Mouse (Mus musculus) layer of hippocampus, adult 18-20 months (tissue): Measurements from ENCODE around the gene Gpr158. TPM values are rescaled to one million over a fixed set of nuclear protein-coding genes. Genes with fewer than 3 reads are reported as not detected.
"Not testable (repeated sequence)": the region's sequence is repeated elsewhere in the genome, so short reads cannot be mapped to it uniquely, and the experiment has no call there.

Experiments used
- DNase-seq, 2 experiments: peaks; one replicate each; pipeline ENCODE4 v3.0.0; 2022; ENCODE audit warnings: low spot score in 2 of 2
- long read RNA-seq: library from polyadenylated mRNA; stranded (forward); transcript quantifications from one replicate; pipeline ENCODE4 v2.0.0, GENCODE M21; 2021
- total RNA-seq, 2 experiments: library from RNA; stranded (reverse); gene quantifications; 2 replicates each; pipeline ENCODE4 v1.2.3; 2021

Gpr158 gene
- 10 to 100 TPM; 70.6 to 71.4 TPM for total RNA-seq
- long read RNA-seq, full-length matches to known transcripts, result 36 of 56 reads
- long read RNA-seq, partial matches to known transcripts, result 16 of 56 reads
- long read RNA-seq, other reads (novel, unspliced or antisense), result 4 of 56 reads

- DNase-seq, result peak; percentile 84 to 92
Observed at GRCm38 (mm10) chr2:21367345-21368111, at the start of gene Gpr158. Gene Gpr158 (plus strand): TSS chr2:21367542.

GRCm38 (mm10) chr2:21343821-21344220, 23.5 kb upstream of the Gpr158 start:
- peak in 1 of 2 experiments; percentile 4 for DNase-seq

GRCm38 (mm10) chr2:21368351-21369170, 1.2 kb downstream of the Gpr158 start:
- peak; percentile 5 to 24 for DNase-seq

GRCm38 (mm10) chr2:21369171-21369485, 1.8 kb downstream of the Gpr158 start:
- no peak for DNase-seq

DNA sequence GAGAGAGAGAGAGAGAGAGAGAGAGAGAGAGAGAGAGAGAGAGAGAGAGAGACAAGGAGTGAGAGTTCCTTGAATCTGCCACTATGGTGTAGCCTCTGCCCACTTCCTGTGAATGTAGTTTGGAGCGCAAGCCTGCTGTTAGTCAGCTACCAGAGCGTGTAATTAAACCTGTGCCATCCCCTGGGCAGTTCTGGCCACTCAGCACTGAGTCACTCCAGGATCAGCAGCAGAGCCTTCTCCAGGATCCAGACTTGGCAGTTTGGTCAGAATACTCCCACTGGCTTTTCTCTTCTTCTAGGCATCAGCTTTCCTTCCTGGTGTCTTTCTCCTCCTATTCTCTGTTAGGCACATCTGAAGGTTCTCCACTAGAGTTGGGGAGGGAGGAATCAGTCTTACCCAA, 2.2 kb downstream of the Gpr158 start:
- DNase-seq, result peak; percentile 9 to 27

GRCm38 (mm10) chr2:21379516-21379915, 12.2 kb downstream of the Gpr158 start:
- peak in 1 of 2 experiments; percentile 42 for DNase-seq

DNA sequence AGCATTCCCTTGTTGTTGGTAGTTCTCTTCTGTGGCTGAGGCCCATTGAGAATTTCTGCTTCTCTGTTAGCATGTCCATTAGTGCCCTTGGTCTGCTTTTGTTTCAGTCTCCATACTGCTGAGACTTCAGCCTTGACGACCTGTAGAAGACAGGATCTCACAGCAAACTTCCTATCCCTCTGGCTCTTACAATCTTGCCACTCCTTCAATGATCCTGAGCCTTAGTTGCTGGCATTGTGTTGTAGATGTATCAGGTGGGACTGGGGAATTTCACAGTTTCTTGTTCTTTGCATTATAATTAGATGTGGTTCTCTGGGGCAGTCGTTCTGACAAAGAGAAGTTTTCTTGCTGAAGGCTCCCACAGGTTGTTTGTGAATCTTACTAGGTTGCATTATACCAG, 25.4 kb downstream of the Gpr158 start:
- no peak for DNase-seq

DNA sequence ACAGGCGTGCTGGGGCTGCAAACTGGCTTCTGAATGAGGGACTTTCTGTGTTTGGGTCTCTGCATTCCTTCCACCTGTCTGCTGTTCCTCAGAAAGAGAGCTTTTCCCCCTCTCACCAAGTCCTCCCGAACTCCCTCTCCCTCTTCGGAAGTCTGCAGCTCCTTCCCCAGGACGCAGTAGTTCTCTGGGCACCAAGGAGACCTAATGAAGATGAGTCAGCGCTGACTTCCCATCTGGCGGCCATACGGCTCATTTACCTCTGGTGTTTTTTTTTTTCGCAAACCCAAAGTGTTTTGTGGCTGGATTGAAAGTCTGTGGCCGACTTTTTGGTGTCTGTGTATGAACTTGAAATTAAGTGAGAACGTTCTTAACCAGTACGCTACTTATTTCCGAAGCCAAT, 30.0 kb downstream of the Gpr158 start:
- DNase-seq, result no peak

DNA sequence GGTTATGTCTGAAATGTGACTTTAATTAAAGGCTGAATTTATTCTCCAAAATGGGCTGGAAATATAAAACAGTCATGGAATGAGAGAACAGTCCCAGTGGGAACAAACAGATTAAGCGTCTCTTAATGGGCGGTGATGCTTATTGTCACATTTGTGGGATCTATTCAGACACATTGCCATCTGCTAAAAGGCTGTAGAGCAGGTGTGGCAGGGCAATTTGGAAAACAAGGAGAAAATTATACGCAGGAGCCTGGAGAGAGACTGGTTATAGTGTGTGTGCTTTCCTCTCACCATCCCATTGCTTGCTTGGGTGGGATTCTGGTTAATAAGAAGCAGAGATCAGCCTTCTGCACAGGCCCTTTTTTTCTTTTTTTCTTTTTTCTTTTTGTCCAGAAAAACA, 32.3 kb downstream of the Gpr158 start:
- peak; percentile 43 to 76 for DNase-seq

DNA sequence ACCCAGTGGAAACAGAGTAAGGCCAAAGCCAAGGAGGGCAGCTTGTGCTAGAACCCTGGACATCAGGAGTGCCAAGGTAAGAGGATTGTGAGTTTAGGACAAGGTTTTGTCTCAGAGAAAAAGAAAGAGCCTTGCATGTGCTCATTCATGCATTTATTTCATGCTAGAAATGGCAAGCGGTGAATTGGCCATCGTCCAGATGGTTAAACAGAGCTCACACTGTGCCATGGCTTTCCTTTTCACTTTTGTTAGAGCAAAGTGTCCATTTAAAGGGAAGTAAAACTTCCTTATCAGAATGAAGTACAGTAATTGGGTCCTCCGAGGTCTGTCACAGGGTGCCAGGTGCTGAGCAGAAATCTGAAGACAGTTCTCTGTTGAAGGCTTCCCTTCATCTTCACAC, 38.3 kb downstream of the Gpr158 start:
- no peak for DNase-seq

DNA sequence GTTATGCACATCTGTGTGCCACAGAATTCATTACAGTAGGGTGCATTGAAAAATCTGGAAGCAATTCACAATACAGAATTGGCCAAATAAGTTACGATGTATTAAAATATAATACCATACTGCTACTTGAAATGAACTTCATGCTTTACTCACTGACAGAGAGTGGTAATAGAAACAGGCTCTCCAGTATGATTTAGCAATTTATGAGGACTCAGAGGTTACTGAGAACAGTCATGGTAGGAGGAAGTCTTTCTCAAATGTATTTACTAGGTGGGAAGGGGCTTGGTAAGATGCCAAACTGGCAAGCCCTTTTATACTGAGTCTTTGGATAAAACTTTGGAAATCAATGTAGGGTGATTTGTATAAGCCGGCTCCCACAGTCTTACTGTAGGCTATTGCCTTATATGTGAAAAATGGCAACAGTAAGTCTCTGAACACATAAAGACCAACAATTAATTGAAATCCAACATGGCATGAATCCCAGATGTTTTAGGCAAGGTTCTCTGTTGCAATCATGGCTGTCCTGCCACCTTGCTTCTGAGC, 40.2 kb downstream of the Gpr158 start:
- DNase-seq, result no peak

GRCm38 (mm10) chr2:21408821-21409220, 41.5 kb downstream of the Gpr158 start:
- DNase-seq, result no peak

- no peak for DNase-seq
Observed at GRCm38 (mm10) chr2:21430288-21430687, 62.9 kb downstream of the Gpr158 start.

- no peak for DNase-seq
Observed at GRCm38 (mm10) chr2:21431182-21431581, 63.8 kb downstream of the Gpr158 start.

DNA sequence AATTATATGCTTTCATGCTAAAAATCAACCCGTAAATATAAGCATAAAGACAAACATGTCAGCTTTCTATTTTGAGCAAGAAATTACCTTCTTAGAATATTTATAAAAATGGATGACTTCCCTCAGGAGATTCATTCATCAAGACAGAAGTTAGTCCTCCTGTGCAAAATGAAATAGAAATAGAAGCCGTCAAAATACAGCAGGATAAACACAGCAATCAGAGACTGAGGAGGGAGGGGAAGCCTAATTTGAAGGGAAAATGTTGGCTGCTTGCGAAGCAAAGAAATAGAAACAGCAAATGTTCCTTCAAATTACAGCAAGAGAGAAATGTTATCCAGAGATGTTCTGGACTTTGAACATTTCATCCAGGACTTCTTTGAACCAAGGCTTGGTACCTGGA, 72.3 kb downstream of the Gpr158 start:
- DNase-seq, result no peak

- not testable (repeated sequence) for DNase-seq
Observed at GRCm38 (mm10) chr2:21460606-21461005, 93.3 kb downstream of the Gpr158 start.

DNA sequence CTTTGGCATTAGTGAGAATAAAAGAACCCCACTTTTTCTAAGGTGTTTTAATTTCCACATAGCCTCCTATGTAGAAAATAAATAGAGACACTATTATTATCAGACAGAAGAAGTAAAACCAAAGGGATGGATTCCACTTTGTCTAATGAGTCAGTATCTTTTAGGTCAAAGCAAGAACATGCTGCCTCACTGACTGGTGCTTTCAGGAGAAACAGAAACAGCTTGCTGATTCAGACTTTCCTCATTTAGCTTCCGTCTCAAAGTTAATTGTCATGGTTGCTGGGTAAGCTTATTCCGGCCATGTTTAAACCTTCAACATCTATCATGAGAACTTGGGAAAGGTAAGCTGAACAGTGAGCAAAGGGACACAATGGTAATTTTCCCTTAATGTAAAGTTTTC, 107.6 kb downstream of the Gpr158 start:
- no peak for DNase-seq

GRCm38 (mm10) chr2:21496881-21497280, 129.5 kb downstream of the Gpr158 start:
- DNase-seq, result no peak

DNA sequence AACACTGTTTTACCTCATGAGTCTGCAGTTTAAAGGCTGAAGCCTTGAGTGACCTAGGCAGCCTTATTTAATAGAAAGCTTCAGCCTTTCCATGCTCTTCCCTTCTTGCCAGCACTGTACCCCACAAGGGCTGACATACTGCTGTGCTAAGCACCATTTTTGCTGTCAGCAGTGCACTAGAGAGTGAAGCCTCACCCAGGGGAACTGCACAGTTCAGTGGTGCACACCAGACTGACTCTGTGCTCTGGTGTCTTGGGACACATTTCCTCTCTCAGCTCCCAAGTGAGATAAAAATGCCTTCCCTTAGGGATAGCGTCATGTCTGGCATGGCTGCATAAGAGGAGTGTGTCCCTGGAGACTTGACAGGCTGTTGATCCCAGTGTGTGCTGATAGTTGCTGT, 130.6 kb downstream of the Gpr158 start:
- no peak for DNase-seq

DNA sequence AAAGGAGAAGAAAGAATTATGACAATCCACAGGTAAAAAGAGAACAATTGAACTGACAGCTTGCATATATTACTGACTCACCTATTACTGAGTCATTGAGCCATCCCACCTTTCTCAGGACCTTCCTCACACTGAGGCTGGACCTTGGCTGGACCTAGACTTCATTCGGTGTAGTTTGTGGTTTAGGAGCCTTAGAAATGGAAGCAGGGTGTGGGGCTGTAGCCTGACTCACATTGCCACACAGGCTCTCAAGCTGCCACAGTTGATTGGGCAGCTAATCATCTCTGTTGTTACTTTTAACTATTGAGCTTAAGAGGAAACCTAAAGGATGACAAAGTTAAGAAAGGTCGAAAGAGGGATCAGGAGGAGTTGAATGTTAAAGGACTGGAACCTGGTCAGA, 132.1 kb downstream of the Gpr158 start:
- DNase-seq, result no peak

DNA sequence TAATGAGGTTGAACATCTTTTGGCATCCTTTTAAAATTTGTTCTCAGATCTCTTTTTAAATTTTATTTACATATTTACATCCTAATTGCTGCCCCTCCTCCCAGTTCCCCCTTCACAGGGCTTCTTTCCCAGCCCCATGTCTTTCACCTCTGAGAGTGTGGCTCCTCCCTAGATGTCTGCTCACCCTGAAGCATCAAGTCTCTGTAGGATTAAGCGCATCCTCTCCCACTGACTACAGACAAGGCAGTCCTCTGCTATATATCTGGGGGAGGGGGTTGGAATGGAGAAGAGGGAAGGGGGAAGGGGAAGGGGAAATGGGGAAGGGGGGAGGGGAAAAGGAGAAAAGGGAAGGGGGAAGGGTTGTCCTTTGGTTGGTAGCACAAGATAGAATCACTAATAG, 140.1 kb downstream of the Gpr158 start:
- no peak for DNase-seq

DNA sequence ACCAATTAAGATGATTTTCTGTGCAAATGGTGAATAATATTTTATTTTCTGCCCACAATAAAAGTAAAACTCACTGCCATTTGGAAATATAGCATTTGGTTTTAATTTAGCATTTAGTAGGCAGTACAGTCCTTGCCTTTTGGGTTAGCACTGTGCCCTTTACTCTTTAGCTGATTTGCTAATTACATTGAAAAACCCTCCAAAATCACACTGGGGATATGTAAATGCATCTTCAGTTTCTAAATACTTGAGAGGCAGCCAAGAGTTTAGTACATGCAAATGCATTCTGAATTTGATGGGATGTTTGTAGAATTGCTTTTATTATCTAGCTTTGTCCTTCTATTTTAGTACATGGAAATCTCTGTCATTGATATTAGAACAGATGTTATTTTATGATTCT, 163.4 kb downstream of the Gpr158 start:
- no peak for DNase-seq
